Mouse (Mus musculus) small intestine, adult 2 months (tissue): ENCODE results near the gene Fbxl12.

Experiments used
- CTCF ChIP-seq: fragments of 200-500 bp; IDR thresholded peaks from 2 replicates; pipeline ENCODE4 v1.5.1; 2012; ENCODE audit warnings: low read depth, mild to moderate bottlenecking, control low read depth, inconsistent platforms, low read length, moderate library complexity, mixed read lengths; ENCODE audit not compliant: insufficient replicate concordance, insufficient read length; ENCODE audit errors: extremely low read depth
- POLR2A ChIP-seq: fragments of 200-500 bp; IDR thresholded peaks from 2 replicates; pipeline ENCODE4 v1.6.1; 2012; ENCODE audit warnings: low read depth, mild to moderate bottlenecking, control low read depth, inconsistent platforms, low read length, moderate library complexity

GRCm38 (mm10) chr9:20643781-20644180, 786 bp downstream of the Fbxl12 start:
- no peak for TF ChIP-seq POLR2A
- TF ChIP-seq CTCF, result no peak
